Mouse (Mus musculus) CD8-positive naive resting alpha-beta T cell, adult 2 months (primary cell): ENCODE results near the gene Gm20662.
"Not testable (repeated sequence)": the region's sequence is repeated elsewhere in the genome, so short reads cannot be mapped to it uniquely, and the experiment has no call there.

ENCODE experiments used
- DNase-seq, 2 experiments: peaks; one replicate each; pipeline ENCODE4 v3.0.0; 2022; ENCODE audit warnings: low read depth in 2 of 2, low spot score in 2 of 2

Gm20662 gene

DNA sequence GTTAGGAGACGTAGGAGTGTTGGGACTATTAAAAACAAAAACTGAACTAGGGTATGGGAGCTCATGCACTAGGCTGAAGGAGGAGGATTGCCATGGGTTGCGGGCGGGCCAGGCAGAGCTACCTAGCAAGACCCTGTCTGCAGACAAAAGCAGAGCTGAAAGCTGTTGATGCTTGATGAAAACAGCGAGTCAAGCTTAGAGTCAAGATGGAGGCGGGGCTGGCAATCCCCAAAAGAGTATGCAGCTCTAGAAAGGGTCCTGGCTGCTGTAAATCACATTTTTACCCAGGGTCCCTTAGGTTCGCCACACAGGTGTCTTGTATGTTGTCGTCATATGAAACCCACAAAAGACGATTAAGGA is 7.4 kb downstream of the Gm20662 start:
- DNase-seq = peak; percentile 43 to 50

DNA sequence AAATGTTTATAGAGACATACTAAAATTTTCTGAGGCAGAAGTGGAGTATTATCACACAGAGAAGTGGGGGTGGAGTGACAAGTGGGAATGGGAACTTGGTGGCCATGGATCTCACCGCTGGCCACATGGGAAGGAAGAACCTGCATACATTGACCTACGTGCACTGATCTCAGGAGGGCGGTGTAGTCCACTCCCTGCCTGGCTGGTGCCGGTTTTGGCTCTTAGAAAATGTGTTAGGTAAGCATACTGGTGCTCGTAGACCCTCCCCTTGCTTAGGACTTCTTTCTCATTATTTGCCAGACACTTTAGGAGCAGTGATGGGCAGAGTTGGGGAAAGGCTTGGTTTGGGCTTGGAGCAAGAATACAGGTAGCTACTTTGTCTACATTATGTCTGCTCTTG is 11.9 kb downstream of the Gm20662 start:
- no peak for DNase-seq

DNA sequence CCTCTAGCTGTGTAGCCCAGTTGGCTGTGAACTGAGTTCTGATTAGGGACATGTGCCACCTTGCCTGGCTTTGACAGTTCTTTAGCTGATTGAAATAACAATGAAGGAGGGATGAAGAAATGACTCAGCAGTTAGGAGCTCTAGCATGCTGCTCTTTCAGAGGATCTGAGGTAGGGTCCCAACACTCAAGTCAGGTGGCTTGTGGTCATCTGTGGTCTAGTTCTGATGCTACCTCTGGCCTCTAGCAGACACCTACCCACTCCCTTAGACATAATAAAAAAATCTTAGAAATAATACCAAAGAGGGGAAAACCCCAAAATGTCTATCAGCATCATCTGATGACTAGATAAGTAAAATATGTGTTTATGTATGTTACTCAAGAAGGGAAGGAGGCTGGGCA is 14.2 kb downstream of the Gm20662 start:
- DNase-seq = no peak

DNA sequence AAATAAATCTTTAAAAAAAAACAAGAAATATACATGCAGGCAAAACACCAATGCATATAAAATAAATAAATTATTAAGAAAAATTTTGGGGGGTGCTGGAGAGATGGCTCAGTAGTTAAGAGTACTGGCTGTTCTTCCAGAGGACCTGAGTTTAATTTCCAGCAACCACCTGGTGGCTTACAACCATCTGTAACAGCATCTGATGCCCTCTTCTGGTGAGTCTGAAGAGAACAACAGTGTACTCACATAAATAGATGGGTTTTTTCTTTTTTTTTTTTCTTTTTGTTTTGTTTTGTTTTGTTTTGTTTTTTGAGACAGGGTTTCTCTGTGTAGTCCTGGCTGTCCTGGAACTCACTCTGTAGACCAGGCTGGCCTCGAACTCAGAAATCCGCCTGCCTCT is 17.4 kb downstream of the Gm20662 start:
- not testable (repeated sequence) for DNase-seq

DNA sequence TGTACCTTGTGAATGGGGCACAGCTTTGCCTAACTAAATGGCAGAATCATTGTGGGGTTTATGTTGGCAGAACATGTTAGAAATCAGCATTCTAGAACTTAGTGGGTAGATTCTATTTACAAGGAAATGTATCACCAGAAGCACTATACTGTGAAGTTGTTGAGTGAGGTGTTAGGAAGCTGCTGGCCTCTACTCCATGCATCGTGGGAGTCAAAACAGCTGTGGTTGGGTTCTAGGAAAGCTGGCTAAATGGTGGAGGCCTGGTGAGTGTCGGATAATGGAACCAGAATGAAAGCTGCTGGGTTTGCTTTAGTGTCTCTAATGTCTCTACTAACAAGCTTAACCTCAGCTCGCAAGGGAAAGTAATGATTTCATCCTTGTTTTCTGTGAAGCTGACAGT is 21.0 kb downstream of the Gm20662 start:
- DNase-seq = no peak

DNA sequence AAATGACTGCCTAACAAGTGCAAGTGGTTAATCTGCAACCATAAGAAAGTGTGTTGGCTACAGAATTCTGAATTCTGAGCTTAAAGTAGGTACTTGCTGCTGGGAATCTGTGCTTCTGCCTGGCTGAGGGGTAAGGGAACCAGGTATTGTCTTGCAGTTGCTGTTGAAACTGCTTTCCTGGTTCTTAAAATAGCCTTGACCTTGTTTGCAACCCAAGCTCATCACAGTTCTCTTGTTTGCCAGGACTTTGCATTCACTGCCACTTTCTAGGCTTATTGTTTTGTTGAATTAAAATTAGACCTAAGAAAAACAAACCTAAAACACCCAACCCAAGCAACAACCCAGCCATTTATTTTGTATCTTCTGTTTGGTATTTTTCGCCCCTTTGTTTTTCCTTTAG is 24.6 kb downstream of the Gm20662 start:
- DNase-seq = no peak

DNA sequence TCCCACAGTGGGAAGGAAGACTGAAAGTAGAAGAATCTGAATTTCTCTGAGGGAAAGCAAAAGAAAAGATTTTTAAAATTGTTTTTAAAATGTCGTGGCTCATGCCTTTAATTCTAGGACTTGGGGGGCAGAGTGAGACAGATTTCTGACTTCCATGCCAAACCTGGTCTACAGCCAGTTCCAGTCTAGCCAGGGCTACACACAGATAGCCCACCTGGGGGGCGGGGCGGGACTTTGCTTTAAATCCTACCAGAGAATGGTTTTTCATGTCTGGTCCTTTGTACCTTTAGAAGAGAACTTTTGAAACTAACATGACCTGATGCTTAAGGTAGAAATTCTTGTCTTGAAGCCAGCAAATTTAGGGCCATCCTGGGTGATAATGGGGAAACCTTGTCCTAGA is 27.1 kb downstream of the Gm20662 start:
- no peak for DNase-seq

DNA sequence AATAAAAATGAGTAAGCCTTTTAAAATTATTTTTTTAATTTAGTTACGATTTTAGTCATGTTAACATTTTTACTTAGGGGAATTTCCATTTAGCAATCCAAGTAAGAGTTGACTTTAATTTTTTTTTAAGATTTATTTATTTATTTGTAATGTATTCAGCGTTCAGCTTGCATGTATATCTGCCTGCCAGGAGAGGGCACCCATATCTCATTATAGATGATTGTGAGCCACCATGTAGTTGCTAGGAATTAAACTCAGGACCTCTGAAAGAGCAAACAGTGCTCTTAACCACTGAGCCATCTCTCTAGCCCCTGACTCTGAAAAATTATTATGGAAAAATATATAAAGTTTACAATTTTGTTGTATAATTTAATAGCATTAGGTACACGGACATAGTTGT is 30.4 kb downstream of the Gm20662 start:
- no peak for DNase-seq

DNA sequence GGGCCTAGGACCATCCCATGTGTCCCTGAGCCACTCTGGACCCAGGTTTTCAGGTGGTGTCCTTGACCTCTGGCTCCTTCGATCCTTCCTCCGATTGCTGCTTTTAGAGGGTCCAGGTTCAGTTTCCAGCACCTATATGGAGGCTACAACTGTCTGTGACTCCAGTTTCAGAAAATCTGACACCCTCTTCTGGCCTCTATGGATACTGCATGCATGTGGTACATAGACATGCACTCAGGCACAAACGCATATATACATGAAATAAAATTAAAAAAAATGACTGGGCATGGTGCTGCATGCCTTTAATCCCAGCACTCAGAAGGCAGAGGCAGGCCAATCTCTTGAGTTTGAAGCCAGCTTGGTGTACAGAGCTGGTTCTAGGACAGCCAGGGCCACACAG is 31.7 kb downstream of the Gm20662 start:
- DNase-seq = no peak

DNA sequence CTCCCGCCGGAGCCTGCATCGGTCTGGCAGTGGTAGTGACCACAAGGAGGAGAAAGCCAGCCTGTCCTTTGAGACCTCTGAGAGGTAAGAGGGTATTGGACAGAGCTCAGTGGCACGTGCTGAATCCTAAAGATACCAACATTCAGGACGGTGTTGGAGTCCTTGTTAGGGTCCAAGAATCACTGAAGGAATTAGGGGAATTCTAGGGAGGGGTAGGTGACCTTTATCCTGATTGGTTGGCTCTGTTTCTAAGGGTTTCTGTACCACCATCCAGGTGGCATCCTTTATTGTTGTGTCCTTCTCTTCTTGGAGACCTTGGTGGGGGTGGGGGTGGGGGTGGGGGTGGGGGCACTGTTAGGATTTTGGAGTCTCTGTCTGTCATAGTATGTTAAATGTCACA is 36.0 kb downstream of the Gm20662 start:
- DNase-seq = no peak

DNA sequence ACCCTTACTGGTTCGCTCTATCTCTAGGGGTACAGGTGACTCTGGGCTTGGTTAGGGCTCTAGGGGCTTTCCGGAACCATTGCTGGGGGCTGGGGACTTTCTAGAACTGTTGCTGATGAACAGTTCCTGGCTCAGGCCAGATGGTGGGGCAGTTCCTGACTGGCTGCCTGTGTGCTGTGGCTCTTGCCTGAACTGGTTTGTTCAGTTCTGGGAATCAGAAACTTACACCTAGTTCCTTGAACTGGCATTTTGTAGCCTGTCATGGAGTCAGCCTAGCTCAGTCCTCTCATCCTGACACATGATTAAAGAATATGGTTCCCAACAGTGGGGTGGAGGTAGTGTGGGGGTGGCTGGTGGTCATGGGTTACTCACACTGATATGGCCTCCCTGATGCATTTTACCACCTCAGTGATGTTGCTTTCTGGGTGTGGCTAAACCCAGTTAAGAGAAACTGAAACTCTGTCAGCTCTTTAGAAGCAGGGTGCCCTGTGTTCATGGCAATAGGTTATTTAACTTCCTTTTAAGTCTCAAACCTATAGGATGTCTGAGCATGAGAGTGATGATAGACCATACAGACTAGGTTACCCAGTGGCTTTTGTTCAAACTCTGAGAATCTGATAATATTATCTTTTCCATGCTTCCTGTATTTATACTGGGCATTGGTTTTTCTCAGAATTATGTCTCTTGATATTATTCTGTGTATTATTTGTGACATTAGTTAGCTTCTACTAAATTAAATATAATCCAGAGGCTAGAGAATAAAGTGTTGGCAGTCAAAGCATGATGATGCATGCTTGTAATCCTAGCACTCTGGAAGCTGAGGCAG is 39.4 kb downstream of the Gm20662 start:
- no peak for DNase-seq

DNA sequence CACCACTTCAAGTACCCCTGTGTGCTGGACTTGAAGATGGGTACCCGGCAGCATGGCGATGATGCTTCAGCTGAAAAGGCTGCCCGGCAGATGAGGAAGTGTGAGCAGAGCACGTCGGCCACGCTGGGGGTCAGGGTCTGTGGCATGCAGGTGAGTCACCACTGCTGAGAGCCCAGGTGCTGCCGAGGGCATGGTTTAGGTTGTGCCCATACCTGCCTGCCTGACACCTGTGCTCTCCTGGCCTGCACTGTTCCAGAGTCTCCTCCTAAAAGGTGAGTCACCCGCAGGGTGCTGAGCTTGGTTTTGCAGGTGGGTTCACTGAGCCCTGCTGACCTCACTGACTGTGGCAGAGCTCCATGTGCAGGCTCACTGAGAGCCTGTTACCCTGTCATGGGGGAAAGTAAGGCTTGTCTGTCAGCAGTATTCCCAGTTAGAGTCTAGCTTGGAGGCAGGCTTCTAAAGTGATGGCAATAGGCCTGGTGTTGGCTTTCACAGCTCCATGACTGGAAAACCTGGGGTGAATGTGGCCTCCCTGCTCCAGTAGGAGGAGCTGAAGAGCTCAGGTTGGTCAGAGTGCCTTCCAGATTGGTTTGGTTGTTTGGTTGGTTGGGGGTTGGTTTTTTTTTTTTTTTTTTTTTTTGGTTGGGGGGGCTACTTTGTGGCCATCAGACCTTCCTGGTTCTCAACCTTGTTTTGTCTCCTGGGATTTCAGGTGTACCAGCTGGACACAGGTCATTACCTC is 48.8 kb downstream of the Gm20662 start:
- DNase-seq = no peak

DNA sequence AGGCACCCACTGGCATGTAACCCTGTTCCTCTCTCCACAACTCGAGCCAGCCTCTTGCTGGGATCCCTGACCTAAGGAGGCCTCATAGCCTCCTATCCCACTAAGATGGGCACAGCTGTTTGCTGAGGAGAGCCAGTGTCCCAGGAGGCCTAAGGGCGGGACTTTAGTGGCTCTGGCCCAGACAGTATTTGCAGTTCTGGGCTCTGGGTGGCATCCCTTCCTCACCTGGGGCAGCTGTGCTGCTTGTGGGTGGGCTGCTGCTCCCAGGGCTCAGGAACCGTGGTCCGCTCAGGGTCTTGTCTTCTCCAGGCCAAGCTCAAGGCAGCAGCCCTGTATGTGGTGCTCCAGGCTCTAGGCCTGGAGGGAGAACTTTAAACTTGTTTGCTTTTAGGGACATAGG is 50.4 kb downstream of the Gm20662 start:
- no peak for DNase-seq

DNA sequence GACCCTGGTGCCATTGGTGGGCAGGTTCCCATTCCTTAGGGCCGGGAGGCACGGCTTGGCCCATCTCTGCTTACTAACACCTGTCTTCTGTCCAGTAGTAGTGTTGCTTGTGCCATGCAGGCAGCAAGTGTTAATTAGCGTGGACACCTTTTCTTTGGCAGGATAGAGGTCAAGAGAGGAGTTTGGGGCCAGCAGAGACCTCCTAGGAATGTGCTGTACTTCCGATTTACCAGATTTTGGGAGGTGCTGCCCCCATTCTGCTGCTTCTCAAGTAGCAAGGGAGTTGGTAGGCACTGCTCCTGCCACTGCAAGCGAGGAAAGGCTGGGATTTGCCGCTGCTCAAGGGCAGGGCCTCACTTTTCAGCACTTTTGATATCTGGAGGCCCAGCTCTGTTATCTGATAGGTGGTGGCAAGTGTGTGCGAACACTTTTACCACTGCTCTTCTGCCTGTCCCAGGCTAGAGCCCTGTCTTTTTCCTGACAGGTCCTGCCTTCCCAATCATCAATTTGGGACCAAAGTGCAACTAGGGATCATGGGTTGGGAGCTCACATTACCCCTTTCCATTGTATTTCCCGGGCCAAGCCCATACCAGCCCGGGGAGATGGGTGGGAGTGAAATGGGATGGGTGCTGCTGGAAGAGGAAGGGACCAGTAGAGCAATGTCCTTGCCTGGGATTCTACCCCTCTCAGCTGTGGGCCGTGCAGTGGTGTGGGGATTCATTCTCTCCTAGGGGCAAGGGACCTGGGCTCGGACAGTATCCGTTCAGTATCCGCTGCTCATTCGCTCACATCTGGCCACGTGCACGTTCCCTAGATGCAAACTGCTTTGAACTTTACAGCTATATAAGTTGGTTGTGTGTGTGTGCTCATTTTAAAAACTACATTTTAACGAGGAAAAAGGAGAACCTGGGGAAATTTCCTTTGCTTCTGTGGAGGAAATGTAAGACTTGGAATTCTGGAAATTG is 51.7 kb downstream of the Gm20662 start:
- no peak for DNase-seq

DNA sequence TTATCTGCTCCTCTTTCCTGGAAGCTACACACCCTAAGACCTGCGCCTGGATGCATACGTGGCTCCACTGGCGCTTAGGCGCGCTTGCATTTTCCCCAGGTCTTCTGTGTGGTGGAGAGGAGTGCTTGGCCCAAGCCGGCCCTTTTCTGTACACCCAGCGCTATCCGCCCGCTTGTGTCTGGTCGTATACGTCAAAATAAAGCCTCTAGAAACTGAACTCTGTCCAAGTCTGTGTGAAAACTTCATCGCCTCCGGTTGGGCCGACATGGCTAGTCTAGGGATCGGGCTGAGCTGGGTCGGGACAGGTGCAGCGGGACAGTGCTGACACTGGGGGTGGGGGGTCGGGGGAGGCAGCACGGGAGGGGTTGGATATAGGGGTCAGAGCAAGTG is 52.4 kb downstream of the Gm20662 start:
- DNase-seq = peak in 1 of 2 experiments; percentile 19

DNA sequence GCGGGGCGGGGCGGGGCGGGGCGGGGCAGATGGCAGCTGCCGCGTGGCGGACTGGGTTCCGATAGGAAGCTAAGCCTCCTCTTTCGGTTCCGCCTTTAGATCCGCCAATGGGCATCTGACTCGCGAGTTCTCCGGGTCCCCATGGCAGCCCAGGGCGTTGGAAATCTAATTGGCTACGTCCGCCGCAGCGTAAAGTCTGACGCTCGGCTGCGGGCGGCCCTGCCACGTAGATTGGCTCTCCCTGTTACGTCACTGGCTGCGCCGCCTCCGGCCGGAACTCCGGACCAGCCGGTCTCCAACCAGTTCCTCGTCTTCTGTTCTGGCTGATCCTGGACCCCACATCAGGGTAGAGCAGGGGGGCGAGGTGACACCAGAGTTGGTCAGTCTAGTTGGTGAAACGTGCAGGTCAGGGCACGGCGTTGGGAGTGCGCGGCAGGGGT is 52.9 kb downstream of the Gm20662 start, which contains the start of gene Gmppb:
Gene Gmppb, plus strand, starts transcription at position 227 of the 440 bp plus-strand sequence.
- peak; percentile 92 to 93 for DNase-seq

DNA sequence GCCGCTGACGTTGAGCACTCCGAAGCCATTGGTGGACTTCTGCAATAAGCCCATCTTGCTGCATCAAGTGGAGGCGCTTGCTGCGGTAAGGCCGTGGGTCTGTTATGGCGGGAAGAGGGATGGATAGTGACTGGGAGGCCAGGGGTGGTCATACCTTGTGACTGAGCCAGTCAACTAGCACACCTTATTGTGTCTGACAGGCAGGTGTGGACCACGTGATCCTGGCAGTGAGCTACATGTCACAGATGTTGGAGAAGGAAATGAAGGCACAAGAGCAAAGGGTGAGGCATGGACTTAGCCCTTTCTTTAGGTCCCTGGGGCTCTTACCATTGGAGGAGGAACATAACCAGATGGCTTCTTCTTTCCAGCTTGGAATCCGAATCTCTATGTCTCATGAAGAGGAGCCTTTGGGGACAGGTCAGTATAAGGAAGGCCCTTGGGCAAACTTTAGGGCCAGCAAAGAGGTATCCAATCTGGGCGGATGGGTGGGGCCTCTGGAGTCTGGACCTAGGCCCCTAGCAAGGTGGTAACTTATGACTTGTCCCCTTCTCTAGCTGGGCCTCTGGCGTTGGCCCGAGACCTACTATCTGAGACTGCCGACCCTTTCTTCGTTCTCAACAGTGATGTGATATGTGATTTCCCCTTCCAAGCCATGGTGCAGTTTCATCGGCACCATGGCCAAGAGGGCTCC is 53.6 kb downstream of the Gm20662 start:
- no peak for DNase-seq

DNA sequence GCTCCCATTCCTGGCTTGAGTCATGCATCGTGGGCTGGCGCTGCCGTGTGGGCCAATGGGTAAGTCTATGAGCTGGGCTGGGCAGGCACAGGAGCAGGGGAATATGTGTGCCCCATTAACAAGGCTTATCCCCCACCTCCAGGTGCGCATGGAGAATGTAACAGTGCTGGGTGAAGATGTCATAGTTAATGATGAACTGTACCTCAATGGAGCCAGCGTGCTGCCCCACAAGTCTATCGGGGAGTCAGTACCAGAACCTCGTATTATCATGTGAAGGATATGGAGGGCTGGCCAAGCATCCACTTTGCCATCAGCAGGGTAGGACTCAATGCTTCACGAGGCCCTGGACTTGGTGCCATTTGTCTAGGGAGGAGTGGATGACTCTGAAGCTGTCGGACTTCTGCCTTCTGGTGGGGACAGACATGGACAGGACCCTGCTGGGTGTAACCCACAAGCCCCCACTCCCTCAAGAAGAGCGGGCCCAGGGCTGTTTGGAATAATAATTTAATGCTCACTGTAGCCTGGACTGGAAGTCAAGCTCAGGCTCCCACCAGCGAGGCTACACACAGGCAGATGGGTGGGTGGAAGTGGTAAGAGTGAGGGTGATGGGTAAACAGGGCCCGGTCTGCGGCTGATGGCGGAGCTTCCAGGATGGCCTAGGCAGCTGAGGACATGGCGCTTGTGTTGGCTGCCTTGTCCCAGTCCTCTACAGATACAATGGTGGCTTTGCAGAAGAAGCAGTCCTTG is 55.2 kb downstream of the Gm20662 start:
- no peak for DNase-seq

DNA sequence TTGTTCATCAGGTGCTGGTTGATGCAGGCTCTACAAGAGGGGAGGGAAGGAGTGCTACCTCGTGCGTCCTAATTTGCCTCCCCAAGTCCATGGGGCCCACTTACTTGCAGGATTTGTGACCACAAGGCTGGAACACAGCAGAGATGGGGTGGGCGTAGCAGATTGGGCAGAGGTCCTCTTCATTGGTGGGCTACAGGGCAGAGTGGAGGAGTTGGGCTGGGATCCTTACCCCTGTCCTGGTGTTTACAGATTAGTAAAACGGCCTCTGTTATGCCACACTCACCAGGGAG is 55.7 kb downstream of the Gm20662 start:
- DNase-seq = no peak

DNA sequence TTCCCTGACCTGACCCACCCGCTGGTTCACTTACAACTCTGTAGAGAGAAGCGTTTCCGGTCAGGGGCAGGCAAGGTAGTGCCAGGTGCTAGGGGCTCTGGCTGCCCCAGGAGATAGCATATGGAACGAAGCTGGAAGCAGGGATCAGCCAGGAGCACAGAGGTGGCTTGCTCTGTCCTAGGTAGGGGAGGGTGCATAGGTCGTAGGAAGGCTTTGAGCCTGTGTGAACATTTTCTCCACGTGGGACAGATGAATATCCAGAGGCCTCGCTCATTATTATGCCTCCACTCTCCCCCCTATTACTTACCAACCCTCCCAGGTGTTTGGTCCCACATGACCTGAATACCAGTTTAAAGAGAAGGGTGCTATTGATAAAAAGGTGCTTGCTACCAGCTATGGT is 56.3 kb downstream of the Gm20662 start:
- no peak for DNase-seq
